Mouse (Mus musculus) urinary bladder, adult 2 months (tissue): ENCODE measurements around the gene Sptbn1. TPM values are rescaled to one million over a fixed set of nuclear protein-coding genes. Genes with fewer than 3 reads are reported as not detected.
A peak's percentile ranks its signal among the peaks of the same experiment; 100 is the strongest.

Experiments used
- DNase-seq: peaks from one replicate; pipeline ENCODE4 v3.0.0; 2022; ENCODE audit warnings: low spot score
- polyA plus RNA-seq: library from polyadenylated mRNA; depleted of rRNA; stranded (reverse); fragments of >200 nt; gene quantifications from 2 replicates; pipeline ENCODE4 v1.2.3, GENCODE M21; 2012; rRNA removed

Gene Sptbn1
- 174 and 223 TPM in 2 replicates for polyA plus RNA-seq

DNA sequence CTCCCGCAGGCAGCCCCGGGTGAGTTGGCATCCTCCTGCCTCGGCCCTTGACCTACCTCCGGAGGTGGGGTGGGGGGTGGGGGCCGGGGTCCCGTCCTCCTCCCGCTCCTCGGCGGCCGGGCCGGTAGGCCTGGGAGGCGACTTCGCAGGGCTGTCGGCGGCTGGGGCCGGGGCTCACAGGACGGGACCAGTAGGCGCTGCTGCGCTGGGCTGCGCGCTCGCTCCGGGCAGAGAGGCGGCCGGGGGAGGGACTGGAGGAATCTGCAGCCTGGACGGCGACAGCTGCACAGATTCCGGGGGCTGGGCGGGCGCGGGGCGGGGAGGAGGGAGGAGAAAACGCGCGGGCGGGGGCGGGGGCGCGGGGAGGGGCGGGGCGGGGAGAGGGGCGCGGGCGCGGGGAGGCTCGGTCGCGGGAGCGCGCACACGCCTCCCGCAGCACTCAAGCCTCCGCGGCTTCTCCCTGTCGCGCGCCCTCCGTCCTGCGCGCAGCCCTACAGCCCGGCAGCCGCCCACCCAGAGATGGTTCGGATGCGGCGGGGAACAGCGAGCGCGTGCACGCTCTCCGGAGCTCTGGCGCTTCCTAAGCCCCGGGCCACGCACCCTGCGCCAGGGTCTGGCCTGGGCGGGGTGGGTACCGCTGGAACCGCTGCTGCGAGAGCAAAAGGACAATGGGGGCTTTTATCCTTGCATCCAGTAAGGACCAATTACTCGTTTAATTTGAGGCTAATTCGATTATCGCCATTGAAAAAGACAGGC is at the start of gene Sptbn1:
Gene Sptbn1 (minus strand): TSS at position 284 of the 756 bp plus-strand sequence.
- DNase-seq = peak; percentile 62

DNA sequence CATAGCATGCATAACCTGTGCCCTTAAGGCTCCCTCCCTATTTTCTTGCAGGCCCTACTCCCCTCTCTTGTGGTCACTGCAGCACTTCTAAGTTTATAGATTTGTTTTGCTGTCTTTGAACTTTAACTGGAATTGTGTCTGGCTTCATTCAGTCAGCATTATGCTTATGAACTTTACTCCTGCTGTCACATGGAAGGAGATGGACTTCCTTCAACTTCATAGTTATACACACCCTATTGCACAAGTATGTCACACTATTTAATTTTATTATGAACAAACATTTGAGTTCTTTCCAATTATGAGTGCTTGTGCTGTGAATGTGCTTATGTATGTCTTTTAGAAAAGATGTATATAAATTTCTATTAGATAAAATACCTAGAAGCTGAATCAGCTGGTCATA is 26.3 kb upstream of the Sptbn1 start:
- no peak for DNase-seq

DNA sequence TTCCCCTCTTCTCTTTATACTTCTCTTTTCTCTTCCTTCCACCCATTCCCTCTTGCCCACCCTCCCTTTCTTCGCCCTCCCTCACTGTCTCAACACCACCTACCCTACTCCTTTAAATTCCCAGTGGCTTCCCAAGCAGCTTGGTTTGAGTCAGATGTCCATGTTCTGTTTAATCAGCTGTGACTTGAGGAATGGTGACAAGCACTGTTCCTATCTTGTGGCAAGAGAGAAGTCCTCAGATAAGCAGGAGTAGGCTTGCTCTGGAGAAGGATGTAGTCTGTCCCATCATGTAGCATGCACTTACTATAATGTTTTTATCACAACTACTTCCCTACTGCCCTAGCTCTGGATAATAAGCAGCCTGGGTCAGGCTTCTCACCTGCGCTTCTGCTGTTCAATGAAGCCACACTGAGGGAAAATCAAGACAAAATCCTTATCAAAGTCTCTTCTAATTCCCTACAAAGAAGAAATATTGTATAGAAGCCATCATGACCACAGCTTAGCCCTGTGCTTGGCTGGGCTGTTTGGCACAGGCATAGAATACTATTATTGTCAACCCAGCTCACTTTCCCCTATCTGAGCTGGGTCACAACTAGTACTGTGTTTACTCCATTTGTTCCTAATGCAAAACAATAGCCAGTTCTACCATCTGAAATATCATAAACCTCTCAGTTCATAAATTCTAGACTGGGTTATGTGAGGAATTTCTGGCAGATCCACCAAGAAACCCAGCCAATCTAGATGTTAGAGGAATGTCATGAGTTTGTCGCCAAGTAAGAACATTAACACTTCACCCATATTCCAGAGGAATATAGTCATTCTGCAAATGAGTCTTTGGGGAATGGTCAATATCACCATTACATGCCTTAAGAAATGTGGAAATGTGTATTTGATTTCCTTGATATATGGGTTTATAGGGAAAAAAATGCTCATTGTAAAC is 24.5 kb upstream of the Sptbn1 start:
- no peak for DNase-seq

DNA sequence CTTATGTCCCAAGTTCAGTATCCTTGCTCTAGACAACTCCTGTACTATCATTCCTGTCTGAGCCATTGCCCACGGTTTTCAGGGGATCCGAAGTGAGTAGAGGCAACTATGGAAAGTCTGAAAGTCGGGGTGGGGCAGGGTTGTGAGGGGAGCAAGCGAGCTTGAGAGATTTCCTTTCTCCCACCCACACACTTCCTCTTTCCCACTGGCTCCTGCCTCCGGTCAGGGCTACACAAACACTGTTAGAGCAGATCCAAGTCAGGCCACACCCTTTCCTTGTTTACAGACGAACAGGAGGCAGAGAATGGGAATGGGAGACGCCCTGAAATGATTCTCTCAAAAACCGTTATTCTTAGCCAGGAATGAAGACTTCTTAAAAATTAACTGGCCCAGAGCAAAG is 23.2 kb upstream of the Sptbn1 start:
- DNase-seq = no peak

DNA sequence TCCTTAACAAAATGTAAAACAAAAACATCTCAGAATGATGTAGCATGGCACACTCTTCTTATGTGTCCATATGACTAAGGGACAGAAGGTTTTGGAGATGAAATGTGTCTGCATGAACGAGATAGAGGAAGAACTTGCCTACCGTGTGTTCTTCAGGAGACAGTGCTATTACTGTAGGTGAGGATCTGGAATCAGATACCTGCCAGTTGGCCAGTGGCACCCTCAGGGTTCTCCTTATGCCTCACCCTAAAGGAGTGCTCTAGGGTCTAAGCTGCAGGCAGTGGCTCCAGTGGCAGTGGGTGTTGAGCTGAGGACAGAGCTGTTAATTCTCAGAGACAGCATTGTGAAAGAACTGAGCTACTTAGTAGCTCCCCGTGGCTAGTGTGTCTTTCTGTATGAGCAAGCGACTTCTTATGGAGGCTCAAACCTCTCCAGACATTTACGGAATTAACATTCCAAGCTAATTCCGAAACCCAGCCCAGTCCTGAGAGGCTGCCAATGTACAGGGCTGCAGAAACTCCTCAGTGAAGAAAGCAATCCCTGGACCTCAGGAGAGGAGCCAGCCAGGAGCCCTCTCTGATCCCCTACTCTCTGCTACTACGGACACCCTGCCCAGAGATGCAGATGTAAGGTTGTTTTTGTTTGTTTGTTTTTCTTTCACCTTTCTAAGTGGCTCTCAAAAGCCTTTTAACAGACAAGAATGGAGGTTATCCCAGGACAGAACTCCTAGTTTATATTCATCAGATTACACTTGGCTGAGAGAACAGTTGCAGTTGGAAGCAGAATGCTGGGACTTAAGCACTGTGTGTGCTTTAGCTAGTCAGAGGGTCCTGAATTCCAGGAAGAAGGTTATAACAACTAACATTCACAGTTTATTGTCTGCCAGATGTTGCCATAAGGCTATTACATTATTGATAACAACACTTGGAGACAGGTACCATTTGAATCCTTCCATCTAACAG is 21.8 kb upstream of the Sptbn1 start:
- DNase-seq = no peak

DNA sequence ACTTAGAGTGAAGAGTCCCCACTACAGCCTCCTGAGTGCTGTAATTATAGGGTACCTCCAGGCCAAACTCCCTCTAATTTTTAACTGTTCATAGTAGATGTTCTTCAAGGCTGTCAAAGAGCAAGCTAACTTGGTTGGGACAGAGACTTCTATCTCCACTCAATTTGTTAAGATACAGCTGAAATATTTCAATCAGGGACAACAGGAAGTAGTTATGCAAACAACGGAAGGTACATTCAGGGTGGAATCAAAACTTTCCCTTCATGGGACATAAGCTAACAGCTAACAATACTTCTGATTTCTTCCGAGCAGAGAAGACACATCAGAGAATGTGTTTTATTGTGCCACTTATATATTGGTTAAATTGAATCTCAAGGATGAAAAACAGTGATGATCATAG is 20.1 kb upstream of the Sptbn1 start:
- DNase-seq = no peak

DNA sequence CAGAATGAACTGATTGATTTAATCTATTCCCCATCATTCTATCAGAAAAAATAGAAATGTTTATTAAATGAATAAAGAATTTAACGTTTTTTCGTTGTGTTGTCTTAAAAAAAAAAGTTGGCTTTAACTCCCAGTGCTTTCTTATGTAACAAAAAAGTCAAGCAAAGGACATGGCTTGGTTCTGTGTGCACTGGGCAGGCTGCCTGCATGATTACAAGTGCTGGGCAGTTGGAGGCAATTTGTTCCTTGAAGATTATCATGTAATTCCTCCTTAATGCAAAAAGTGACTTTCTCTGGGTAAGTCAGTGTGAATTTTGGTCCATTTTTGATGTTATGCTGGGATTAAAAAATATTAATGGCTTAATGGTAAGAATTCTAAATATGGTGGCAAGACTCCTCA is 15.7 kb upstream of the Sptbn1 start:
- no peak for DNase-seq

DNA sequence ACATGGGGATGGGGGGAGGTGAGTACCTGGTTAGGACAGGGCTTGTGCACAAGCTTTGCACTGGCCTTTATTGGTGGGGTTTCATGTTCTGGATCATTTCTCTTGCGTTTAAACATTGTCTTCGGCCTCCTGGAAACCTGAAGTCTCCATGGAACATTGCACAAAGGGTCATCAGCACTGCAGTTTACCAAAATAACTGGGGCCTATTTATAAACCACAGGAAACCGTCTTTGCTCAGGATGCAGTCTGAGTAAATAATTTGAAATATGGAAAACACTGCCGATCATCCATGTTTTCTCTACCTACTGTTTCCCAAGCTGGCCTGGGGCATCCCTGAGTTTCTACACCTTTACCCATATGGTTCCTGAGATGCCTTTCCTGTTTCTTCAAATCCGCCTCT is 13.1 kb upstream of the Sptbn1 start:
- no peak for DNase-seq

DNA sequence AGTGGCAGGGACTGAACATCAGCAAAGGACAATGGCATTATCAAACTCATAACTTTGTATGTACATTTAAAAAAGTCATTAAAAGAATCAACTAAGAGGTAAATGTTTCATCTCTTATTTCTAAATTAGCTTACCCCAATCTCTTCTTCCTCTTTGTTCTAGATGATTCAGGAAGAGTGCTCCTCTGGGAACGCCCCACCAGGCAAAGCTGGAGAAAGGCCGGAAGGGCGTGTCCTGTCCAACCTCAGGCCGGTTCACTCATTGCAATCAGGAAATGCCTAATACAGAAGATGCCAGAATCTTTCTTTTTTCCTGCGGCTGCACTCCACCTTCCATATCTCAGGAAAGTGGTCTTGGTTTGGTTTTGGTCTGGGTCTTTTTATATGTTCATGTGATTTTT is 11.3 kb upstream of the Sptbn1 start:
- DNase-seq = no peak

DNA sequence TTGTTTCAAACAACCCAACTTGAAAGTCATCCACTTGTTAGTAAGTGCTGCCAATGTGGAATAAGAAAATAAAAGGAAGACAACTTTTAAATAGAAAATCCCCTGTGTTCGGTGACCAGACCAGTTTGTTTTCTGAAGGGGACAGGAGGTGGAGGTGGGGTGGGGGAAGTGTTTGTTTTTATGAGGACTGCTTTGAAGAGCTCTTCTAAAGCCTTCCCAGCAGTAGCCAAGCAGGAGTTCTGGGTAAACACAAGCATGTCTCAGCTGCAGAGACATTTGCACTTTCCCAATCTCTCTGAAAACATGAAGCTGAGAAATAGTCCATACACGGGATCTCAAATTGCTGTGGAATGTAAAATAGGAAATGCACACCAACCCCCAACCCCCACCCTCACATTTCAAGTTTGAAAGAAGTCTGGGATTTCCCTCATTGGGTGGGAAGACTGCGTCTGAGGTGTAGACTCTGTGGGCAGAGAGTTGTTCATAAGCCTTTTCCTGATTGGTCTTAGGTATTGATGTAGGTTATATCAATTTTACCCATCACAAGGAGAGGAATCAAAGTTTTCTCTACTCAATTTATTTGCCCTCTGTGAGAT is 7.6 kb upstream of the Sptbn1 start:
- no peak for DNase-seq

DNA sequence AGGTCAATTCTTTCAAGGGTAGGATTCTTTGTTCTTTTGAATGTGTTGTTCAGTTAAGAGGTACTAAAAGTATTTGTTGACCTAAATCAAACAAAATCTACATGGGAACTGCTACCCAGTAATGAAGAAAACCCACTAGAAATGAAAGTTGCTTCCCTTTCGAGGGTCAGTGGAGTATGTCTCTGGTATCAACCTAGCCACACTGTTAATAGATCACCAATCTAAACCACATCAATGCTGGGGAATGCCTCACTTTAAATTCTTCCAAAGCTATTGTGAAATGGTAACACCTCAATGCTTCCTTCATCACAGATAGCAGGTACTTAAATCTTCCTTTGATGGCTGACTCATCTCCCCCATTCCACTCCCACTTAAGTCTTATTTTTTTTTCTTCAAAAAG is 1.5 kb upstream of the Sptbn1 start:
- DNase-seq = no peak

DNA sequence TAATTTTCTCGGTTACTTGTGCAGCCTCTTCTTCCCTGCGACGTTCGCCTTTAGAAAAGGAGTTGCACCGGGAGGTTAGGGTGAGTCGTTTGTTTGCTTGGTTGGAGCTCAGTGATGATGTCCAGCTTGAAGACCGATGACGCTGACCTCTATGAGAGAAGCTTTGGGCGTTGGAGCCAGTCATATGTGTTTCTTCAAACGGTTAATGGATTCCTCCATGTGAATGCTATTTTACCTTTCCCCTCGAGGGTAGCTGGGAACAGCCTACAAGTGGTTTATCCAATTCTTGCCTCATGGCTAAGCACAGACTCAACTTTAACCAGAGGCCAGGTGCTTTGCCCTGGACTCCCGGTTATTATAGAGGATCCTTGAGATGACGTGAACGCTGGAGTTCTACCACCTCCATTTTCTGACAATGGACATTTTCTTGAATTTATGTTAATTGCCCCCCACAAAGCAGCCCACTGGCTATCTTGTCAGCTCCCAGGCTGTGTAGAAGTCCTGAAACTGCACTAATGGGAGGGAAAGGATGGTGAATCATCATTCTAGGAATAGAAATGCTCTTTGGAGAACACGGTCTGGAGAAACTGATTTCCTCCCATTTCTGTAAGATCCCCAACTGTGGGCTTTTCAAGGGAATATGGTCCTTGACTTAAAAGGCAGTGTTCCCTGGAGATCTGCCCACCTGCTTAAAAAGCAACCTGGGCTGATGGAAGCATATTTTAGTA is 837 bp upstream of the Sptbn1 start:
- DNase-seq = no peak

DNA sequence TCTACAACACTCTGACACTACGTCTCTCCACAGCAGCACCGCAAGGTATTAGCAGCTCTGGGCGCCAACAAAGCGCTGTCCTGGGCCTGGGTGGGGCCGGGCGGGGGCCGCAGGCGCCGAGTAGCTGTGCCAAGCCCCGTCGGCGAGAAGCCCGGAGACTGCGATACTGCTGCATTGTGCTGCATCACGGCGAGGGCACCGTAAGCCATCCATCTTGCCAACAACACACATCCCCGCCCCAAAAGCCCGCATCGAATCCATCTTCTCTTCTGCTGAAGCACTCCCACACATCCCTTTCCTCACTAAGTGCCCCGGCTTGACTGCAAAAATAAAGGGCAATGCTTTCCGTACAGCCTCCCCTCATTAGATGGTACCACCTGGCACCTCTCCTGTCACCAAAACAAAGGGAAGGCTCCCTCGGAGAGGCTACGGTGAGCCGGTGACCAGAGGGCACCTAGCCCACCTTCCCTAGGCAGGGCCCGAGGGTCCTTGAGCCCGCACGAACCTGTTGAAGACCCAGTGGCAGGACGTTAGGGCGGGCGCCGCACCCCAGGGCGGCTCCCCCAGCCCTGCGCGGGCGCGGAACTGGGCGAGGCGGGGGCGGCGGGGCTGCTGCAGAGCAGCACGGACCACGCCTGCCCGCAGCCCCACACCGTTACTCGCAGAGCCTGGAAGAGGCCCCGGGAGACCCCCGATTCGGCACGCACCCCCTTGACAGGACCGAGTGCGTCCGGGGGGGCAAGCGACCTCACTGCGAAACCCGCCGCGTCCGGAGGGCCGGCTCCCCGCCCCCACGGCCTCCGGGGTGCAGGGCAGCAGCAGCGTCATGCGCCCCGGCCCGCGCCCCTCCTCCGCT is 711 bp downstream of the Sptbn1 start:
- DNase-seq = peak; percentile 76

DNA sequence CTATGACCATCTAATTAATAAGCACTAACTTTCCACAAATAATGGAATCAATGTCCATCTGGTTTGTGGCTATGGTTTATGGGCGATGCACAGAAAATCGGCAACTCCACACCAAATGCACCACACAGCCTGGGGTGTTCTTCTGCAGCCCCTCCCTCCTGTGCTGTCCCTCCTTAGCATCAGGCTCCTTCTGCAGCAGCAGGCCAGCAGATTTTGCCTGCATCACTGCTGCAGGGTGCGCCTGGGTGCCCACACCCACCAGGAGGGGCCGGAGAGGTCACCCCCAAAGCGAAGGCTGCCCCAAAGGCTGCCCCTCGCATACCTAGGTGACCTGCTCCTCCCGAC is 1.3 kb downstream of the Sptbn1 start:
- no peak for DNase-seq

DNA sequence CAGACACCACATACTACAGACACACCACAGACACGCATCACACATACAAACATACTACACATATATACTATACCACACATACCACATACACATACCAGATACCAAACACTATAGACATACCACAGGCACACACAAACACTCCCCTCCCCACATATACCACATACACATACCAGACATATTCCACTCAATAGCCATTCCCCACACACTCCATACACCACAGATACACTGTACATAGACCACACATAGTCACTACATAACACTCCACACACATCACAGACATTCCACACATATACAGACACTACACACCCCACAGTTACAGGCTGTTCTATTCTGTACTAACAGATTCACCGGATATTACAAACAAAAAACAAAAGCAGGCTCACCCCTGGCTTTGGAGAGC is 2.3 kb downstream of the Sptbn1 start:
- DNase-seq = no peak

DNA sequence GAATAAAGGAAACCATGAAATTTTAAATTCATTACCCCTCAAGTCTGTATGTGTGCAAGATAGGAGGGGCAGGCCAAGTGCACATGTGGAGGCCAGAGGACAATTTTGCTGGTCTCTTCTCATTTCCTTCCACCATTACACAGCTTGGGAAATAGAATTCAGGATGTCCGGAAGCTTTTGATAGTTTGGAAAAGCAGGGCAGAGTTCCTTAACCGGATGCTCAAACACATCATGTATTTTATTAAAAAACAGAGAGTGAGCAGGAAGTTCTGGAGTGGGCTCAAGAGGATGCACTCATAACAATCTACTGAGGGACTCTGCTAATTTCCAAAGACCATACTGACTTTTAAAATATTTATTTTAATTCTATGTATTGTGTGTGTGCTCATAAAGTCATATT is 4.3 kb downstream of the Sptbn1 start:
- no peak for DNase-seq

DNA sequence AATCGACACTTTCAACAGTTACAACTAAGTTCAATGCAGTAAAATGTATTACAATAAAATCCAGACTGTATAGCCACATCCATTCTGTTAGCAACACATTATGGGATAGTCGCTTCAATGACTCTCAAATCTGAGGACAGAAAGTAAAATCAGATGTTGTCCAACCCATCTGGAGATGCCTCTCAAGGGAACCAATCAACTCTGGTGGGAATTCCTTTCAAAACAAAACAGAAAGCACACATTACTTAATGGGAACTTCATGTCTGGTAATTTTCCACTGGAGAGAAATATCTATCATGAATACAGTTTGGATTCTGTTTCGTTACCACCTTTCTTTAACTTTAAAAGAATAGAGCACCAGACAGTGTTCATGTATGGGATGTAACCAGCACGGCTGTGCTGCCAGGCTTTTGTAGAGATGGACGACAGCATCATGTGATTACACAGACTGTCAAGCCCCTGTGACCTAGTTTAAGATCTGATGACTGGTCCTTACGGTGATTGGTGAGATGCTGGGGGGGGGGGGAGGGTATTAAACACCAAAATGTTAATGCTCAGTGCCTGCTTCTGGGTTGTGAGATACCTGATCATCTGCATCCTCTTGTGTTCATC is 9.1 kb downstream of the Sptbn1 start:
- DNase-seq = no peak

DNA sequence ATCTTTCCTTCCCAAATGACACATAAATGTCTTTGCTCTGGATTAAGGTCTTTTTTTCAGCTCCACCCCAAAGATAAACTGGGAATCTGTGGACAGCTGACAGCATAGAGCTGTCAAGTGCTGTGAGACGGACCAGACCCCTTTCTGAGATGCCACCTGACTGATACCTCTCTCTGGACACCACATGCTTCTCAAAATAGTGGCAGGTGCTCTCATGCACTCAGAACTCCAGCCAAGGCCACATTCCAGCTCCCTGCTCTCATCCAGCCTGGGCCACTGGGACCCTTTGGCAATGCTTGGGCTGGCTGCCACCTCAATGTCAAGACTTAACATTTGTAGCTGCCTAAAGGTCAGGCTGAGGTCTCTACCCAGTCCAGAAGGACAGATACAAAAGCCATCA is 10.2 kb downstream of the Sptbn1 start:
- peak; percentile 25 for DNase-seq

DNA sequence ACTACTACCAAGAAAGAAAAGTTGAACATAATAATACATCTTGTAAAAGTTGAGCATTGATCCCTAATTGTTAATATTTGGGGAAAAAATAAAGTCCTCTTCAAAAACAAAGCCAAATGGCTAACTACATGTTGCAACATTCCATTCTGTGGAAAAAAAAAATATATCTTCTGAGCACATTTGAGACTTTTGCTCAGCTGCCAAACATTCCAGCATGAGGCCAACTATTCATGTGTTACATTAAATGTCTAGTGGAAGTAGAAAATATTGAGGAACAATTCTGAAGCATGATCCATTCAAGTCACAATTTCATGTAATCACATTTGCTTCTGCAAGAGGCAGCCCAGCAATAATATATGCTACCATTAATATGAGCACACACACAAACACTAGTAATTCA is 10.9 kb downstream of the Sptbn1 start:
- DNase-seq = no peak

DNA sequence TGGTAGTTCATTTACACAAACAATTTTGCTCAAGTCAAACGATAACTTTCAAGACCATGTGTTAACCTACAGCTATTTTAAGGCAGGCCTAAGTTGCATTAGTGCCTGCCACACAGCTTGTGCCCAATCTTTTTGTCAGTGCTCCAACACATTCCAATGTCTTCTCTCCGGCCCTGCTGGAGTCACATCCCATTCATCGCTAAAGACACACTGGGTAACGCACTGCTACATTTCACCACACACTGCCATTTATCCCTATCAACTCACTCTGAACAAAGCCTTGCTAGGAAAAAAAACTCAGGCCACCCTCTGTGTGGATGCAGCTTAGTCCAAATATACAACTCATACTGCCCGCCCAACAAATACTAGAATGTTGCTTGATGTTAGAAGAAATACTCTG is 11.5 kb downstream of the Sptbn1 start:
- no peak for DNase-seq
